Mouse (Mus musculus) heart, embryonic 11.5 days (tissue): ENCODE measurements around the gene Fam57a. TPM values are rescaled to one million over a fixed set of nuclear protein-coding genes. Genes with fewer than 3 reads are reported as not detected.
A peak's percentile ranks its signal among the peaks of the same experiment; 100 is the strongest.
"Not testable (repeated sequence)": the region's sequence is repeated elsewhere in the genome, so short reads cannot be mapped to it uniquely, and the experiment has no call there.

ENCODE experiments used
- ATAC-seq: fragments of 200-750 bp; cut with Nextera tagmentation; replicated peaks from 2 replicates; pipeline ENCODE4 v1.8.0; 2017; ENCODE audit warnings: moderate library complexity; ENCODE audit not compliant: insufficient number of reproducible peaks, low FRiP score, low TSS enrichment
- H3K27ac ChIP-seq: fragments of 300-500 bp; sonication (generic); 2 replicates; pipeline ENCODE4 v1.5.1; 2014; ENCODE audit warnings: mild to moderate bottlenecking, low read depth, low read length
- H3K27me3 ChIP-seq: fragments of 300-500 bp; sonication (generic); 2 replicates; pipeline ENCODE4 v1.6.1; 2014; ENCODE audit warnings: mild to moderate bottlenecking, low read length, mixed read lengths; ENCODE audit not compliant: control insufficient read depth, insufficient read depth
- H3K36me3 ChIP-seq: fragments of 300-500 bp; sonication (generic); 2 replicates; pipeline ENCODE4 v1.6.1; 2014; ENCODE audit warnings: mild to moderate bottlenecking, low read length, moderate library complexity, mixed read lengths; ENCODE audit not compliant: control insufficient read depth, insufficient read depth
- H3K4me1 ChIP-seq: fragments of 300-500 bp; sonication (generic); 2 replicates; pipeline ENCODE4 v1.6.1; 2014; ENCODE audit warnings: low read length; ENCODE audit not compliant: control insufficient read depth, insufficient read depth
- H3K4me2 ChIP-seq: fragments of 300-500 bp; sonication (generic); 2 replicates; pipeline ENCODE4 v1.6.1; 2014; ENCODE audit warnings: mild to moderate bottlenecking, moderate library complexity
- H3K4me3 ChIP-seq: fragments of 300-500 bp; sonication (generic); 2 replicates; pipeline ENCODE4 v1.5.1; 2014; ENCODE audit warnings: low read depth, low read length
- H3K9ac ChIP-seq: fragments of 300-500 bp; sonication (generic); 2 replicates; pipeline ENCODE4 v1.6.1; 2014; ENCODE audit warnings: mild to moderate bottlenecking, low read depth, low read length, moderate library complexity
- H3K9me3 ChIP-seq: fragments of 300-500 bp; sonication (generic); replicated peaks from 2 replicates; pipeline ENCODE4 v1.6.1; 2016; ENCODE audit warnings: low read length; ENCODE audit not compliant: control insufficient read depth
- WGBS: fragments of 180-500 bp; shearing (Covaris S2); extraction: QIAGEN DNeasy Blood & Tissue Kit; methylation state at CpG from one replicate; pipeline ENCODE4 v1.1.7; 2014; ENCODE audit not compliant: insufficient replicate concordance; 5-methylcytosine and 5-hydroxymethylcytosine counted together
- polyA plus RNA-seq: library from polyadenylated mRNA; unstranded; fragments of >200 nt; fragmentation: Nextera tagmentation; extraction: Ambion mirVana; gene quantifications from 2 replicates; pipeline ENCODE4 v1.2.1, GENCODE M21; 2014

The Fam57a gene
- polyA plus RNA-seq, 1 experiment from 2014 or later: 31.2 TPM

- no peaks in the 10 kb centered on the region for H3K27me3 ChIP-seq
- H3K4me2 ChIP-seq: no peak overlapping the region
- no peak overlapping the region for H3K9ac ChIP-seq
- H3K4me1 ChIP-seq: peaks cover 7% of the 10 kb centered on the region; the same call in 1 of the 2 replicates
- ATAC-seq: no peak
- H3K36me3 ChIP-seq: no peaks in the 10 kb centered on the region
- H3K4me3 ChIP-seq: no peak overlapping the region
- 42% methylated on average over 8 of the region's 8 CpGs for WGBS
- no peak overlapping the region for H3K27ac ChIP-seq
- H3K9me3 ChIP-seq: no peaks in the 10 kb centered on the region
Measured at GRCm38 (mm10) chr11:76196977-76197469, 17.6 kb downstream of the Fam57a start.

GRCm38 (mm10) chr11:76201761-76202674, 22.5 kb downstream of the Fam57a start:
- under 1% methylated on average over 78 of the region's 90 CpGs for WGBS
- Histone ChIP-seq H3K9me3 (no peaks in the 10 kb centered on the region), H3K4me3 (peak overlapping the region; percentile 88), H3K27me3 (no peaks in the 10 kb centered on the region), H3K27ac (peak overlapping the region; percentile 74), H3K36me3 (0 out of 2 replicates have a peak, but pooled peaks cover 2% of the 10 kb centered on the region), H3K9ac (peak overlapping the region; percentile 90), H3K4me1 (0 out of 2 replicates have a peak, but pooled peaks cover 6% of the 10 kb centered on the region), H3K4me2 (peak overlapping the region; percentile 95)
- ATAC-seq: peak; percentile 98

GRCm38 (mm10) chr11:76206793-76207192, 27.3 kb downstream of the Fam57a start:
- Histone ChIP-seq H3K9me3 (no peaks in the 10 kb centered on the region), H3K4me1 (0 out of 2 replicates have a peak, but pooled peaks cover 5% of the 10 kb centered on the region), H3K4me2 (no peak overlapping the region), H3K9ac (no peak overlapping the region), H3K27me3 (no peaks in the 10 kb centered on the region), H3K36me3 (peaks cover 18% of the 10 kb centered on the region), H3K4me3 (no peak overlapping the region), H3K27ac (no peak overlapping the region)
- ATAC-seq: no peak
- 84% methylated on average over 5 of the region's 5 CpGs for WGBS

- no peak for ATAC-seq
- Histone ChIP-seq H3K27me3 (no peaks in the 10 kb centered on the region), H3K27ac (no peak overlapping the region), H3K4me2 (no peak overlapping the region), H3K4me1 (no peaks in the 10 kb centered on the region), H3K9me3 (no peaks in the 10 kb centered on the region), H3K9ac (no peak overlapping the region), H3K4me3 (no peak overlapping the region), H3K36me3 (peaks cover 33% of the 10 kb centered on the region)
- 86% methylated on average over 13 of the region's 13 CpGs for WGBS
Measured at GRCm38 (mm10) chr11:76210228-76210985, 30.9 kb downstream of the Fam57a start.

GRCm38 (mm10) chr11:76211595-76211994, 32.1 kb downstream of the Fam57a start:
- 100% methylated on average over 2 of the region's 6 CpGs for WGBS
- H3K36me3 ChIP-seq: peaks cover 33% of the 10 kb centered on the region
- H3K4me1 ChIP-seq: not testable (repeated sequence)

GRCm38 (mm10) chr11:76213841-76214240, 34.4 kb downstream of the Fam57a start:
- Histone ChIP-seq H3K36me3 (peaks cover 25% of the 10 kb centered on the region), H3K27ac (no peak overlapping the region), H3K4me3 (no peak overlapping the region), H3K9ac (no peak overlapping the region), H3K27me3 (no peaks in the 10 kb centered on the region), H3K4me1 (peaks cover 5% of the 10 kb centered on the region), H3K9me3 (no peaks in the 10 kb centered on the region), H3K4me2 (no peak overlapping the region)
- WGBS: 93% methylated on average over 5 of the region's 5 CpGs
- ATAC-seq: no peak

More at GRCm38 (mm10) chr11:76211595-76211994, 32.1 kb downstream of the Fam57a start:
- not testable (repeated sequence) for ATAC-seq, H3K9me3 ChIP-seq, H3K4me2 ChIP-seq, H3K27me3 ChIP-seq, H3K9ac ChIP-seq, H3K4me3 ChIP-seq, H3K27ac ChIP-seq

- Histone ChIP-seq H3K36me3 (peaks cover 20% of the 10 kb centered on the region), H3K9me3 (no peaks in the 10 kb centered on the region), H3K27ac (no peak overlapping the region), H3K9ac (no peak overlapping the region), H3K4me3 (no peak overlapping the region), H3K4me1 (peaks cover 5% of the 10 kb centered on the region), H3K4me2 (no peak overlapping the region), H3K27me3 (no peaks in the 10 kb centered on the region)
- no peak for ATAC-seq
- 92% methylated on average over 2 of the region's 2 CpGs for WGBS
Measured at GRCm38 (mm10) chr11:76215011-76215410, 35.5 kb downstream of the Fam57a start.

- Histone ChIP-seq H3K9ac (no peak overlapping the region), H3K36me3 (peaks cover 19% of the 10 kb centered on the region)
Measured at GRCm38 (mm10) chr11:76216049-76216540, 36.6 kb downstream of the Fam57a start.

More at GRCm38 (mm10) chr11:76216049-76216540, 36.6 kb downstream of the Fam57a start:
- Histone ChIP-seq H3K4me2 (peak overlapping the region; percentile 79), H3K9me3 (no peaks in the 10 kb centered on the region), H3K4me1 (peaks cover 5% of the 10 kb centered on the region), H3K4me3 (peak overlapping the region; percentile 82), H3K27ac (no peak overlapping the region), H3K27me3 (no peaks in the 10 kb centered on the region)
- no peak for ATAC-seq
- 92% methylated on average over 5 of the region's 5 CpGs for WGBS
